Mouse (Mus musculus) liver, embryonic 11.5 days (tissue): ENCODE measurements around the gene Flt3. TPM values are rescaled to one million over a fixed set of nuclear protein-coding genes. Genes with fewer than 3 reads are reported as not detected.

ENCODE experiments used
- ATAC-seq: fragments of 200-750 bp; cut with Nextera tagmentation; replicated peaks from 2 replicates; pipeline ENCODE4 v1.8.0; 2017; ENCODE audit warnings: moderate number of reproducible peaks, mild to moderate bottlenecking, moderate TSS enrichment, moderate library complexity; ENCODE audit not compliant: low FRiP score
- DNase-seq: peaks from one replicate; pipeline ENCODE4 v3.0.0-alpha.2; 2017; ENCODE audit warnings: low spot score
- H3K27ac ChIP-seq: fragments of 300-500 bp; sonication (generic); 2 replicates; pipeline ENCODE4 v1.5.1; 2014; ENCODE audit warnings: mild to moderate bottlenecking, low read depth, low read length, control low read depth
- H3K27me3 ChIP-seq: fragments of 300-500 bp; sonication (generic); replicated peaks from 2 replicates; pipeline ENCODE4 v1.6.1; 2014; ENCODE audit warnings: low read length, mixed read lengths; ENCODE audit not compliant: control insufficient read depth, insufficient read depth
- H3K36me3 ChIP-seq: fragments of 300-500 bp; sonication (generic); 2 replicates; pipeline ENCODE4 v1.6.1; 2014; ENCODE audit warnings: mild to moderate bottlenecking, low read length, moderate library complexity, mixed read lengths; ENCODE audit not compliant: control insufficient read depth, insufficient read depth
- H3K4me1 ChIP-seq: fragments of 300-500 bp; sonication (generic); replicated peaks from 2 replicates; pipeline ENCODE4 v1.6.1; 2014; ENCODE audit warnings: low read length, mixed read lengths; ENCODE audit not compliant: control insufficient read depth, insufficient read depth
- H3K4me2 ChIP-seq: fragments of 300-500 bp; sonication (generic); 2 replicates; pipeline ENCODE4 v1.6.1; 2014; ENCODE audit warnings: mild to moderate bottlenecking, control low read depth, moderate library complexity
- H3K4me3 ChIP-seq: fragments of 300-500 bp; sonication (generic); 2 replicates; pipeline ENCODE4 v1.5.1; 2014; ENCODE audit warnings: low read depth, low read length, control low read depth
- H3K9ac ChIP-seq: fragments of 300-500 bp; sonication (generic); 2 replicates; pipeline ENCODE4 v1.6.1; 2014; ENCODE audit warnings: low read depth, low read length, control low read depth
- H3K9me3 ChIP-seq: fragments of 300-500 bp; sonication (generic); 2 replicates; pipeline ENCODE4 v1.6.1; 2016; ENCODE audit warnings: low read length, inconsistent platforms, mixed read lengths; ENCODE audit not compliant: control insufficient read depth
- WGBS: fragments of 180-500 bp; shearing (Covaris S2); extraction: QIAGEN DNeasy Blood & Tissue Kit; methylation state at CpG from one replicate; pipeline ENCODE4 v1.1.7; 2014; 5-methylcytosine and 5-hydroxymethylcytosine counted together
- polyA plus RNA-seq: library from polyadenylated mRNA; unstranded; fragments of >200 nt; fragmentation: Nextera tagmentation; extraction: Ambion mirVana; gene quantifications from 2 replicates; pipeline ENCODE4 v1.2.1, GENCODE M21; 2014

Flt3 gene
- polyA plus RNA-seq, 1 experiment from 2014 or later, result 1.8 TPM

DNA sequence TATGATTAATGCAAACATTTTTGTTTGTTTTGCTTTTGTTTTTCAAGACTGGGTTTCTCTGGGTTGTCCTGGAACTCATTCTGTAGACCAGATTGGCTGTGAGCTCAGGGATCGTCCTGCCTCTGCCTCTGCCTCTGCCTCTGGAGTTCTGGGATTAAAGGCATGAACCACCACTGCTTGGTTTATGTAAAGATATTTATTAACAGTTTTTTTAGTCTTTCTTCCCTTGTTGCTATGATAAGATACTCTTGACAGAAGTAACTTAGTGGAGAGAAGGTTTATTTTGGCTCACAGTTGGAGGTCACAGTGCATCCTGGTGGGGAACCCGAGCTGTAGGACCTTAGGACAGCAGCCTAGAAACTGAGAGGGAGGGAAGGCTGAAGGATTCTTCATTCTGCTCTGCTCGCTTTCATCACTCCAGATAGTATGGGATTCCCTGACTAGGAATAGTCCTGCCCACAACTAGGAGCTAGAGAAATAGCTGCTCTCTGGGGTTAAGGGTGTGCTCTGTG, 40.8 kb upstream of the Flt3 start:
- no peak for ATAC-seq
- H3K27ac ChIP-seq, result peak overlapping the region; percentile 84
- H3K36me3 ChIP-seq, result no peaks in the 10 kb centered on the region; the same call in 1 of the 2 replicates
- peaks cover 64% of the 10 kb centered on the region for H3K4me1 ChIP-seq
- no peaks in the 10 kb centered on the region for H3K9me3 ChIP-seq
- no peaks in the 10 kb centered on the region for H3K27me3 ChIP-seq
- DNase-seq, result no peak
- no peak overlapping the region for H3K9ac ChIP-seq
- H3K4me2 ChIP-seq, result peak overlapping the region; percentile 55
- 70% methylated on average over 3 of the region's 3 CpGs for WGBS
- no peak overlapping the region for H3K4me3 ChIP-seq

DNA sequence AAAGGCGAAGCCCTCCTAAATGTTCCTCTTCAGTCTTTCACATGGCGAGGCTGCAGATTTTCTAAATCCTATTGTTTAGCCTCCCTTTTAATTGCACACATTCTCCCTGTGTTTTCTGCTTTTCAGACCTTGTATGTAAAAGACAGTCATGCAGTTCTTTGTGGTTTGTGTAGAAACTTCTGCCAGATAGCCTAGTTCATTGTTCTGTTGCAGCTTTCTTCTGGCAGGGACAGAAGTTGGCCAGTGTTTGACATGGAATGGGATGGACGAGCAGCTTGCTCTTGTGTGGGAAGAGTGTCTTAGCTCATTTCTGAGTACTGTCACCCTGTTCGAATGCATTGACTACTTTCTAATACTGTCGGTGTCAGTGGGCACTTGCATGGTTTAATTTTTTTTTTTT, 36.2 kb upstream of the Flt3 start:
- peaks cover 64% of the 10 kb centered on the region for H3K4me1 ChIP-seq
- no peak overlapping the region for H3K27ac ChIP-seq
- no peak for DNase-seq
- 85% methylated on average over 5 of the region's 5 CpGs for WGBS
- ATAC-seq, result no peak
- H3K4me3 ChIP-seq, result no peak overlapping the region
- 0 out of 2 replicates have a peak overlapping the region, but pooled peaks have one; percentile 1 for H3K4me2 ChIP-seq
- H3K36me3 ChIP-seq, result no peaks in the 10 kb centered on the region; the same call in 1 of the 2 replicates
- no peaks in the 10 kb centered on the region for H3K9me3 ChIP-seq
- H3K9ac ChIP-seq, result no peak overlapping the region
- no peaks in the 10 kb centered on the region for H3K27me3 ChIP-seq

DNA sequence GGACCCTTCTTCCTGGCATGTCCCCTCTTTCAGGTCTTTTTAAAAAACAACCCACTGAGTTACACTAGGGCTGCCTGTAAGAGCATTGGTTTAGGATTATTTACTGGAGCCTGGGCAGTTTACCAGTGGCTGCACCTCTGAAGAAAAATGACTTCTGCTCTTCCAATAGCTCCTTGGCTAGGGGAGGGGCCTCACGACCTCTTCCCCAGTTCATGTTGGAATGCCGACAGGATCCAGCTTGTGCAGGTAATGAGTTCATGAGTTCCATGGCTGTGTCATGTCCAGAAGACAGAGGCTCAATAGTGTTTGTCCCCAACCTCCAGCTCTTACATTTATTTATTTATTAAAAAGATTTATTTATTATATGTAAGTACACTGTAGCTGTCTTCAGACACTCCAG, 35.5 kb upstream of the Flt3 start:
- Histone ChIP-seq H3K27me3 (no peaks in the 10 kb centered on the region), H3K4me1 (peaks cover 57% of the 10 kb centered on the region), H3K4me3 (no peak overlapping the region), H3K36me3 (no peaks in the 10 kb centered on the region; the same call in 1 of the 2 replicates), H3K4me2 (no peak overlapping the region), H3K27ac (no peak overlapping the region), H3K9ac (no peak overlapping the region), H3K9me3 (no peaks in the 10 kb centered on the region)
- 68% methylated on average over 2 of the region's 2 CpGs for WGBS
- no peak for DNase-seq
- no peak for ATAC-seq

DNA sequence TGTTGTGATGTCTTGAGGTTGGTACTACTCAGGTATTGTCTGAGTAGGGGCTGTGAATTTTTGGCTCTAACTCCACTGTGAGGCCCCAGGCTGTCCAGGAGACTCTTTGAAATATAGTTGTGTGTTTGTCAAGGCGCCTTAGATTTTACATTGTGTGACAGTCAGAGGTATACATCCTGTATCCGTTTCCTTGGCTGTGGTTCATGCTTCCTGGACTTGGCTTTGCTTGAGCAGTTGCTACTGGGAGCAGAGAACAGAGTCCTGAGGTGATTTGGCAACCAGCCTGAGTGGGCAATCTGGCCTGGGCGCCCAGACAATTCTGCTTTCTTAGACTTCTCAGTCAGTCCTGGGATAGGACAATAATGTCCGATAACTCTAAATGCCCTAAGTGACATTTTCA, 34.9 kb upstream of the Flt3 start:
- H3K9me3 ChIP-seq, result no peaks in the 10 kb centered on the region
- no peak overlapping the region for H3K9ac ChIP-seq
- no peaks in the 10 kb centered on the region for H3K27me3 ChIP-seq
- H3K4me2 ChIP-seq, result peak overlapping the region; percentile 24; the same call in 1 of the 2 replicates
- H3K4me3 ChIP-seq, result no peak overlapping the region
- no peaks in the 10 kb centered on the region for H3K36me3 ChIP-seq
- H3K4me1 ChIP-seq, result peaks cover 57% of the 10 kb centered on the region
- no peak overlapping the region for H3K27ac ChIP-seq
- WGBS, result 62% methylated on average over 4 of the region's 4 CpGs
- DNase-seq (no peak), ATAC-seq (no peak)

DNA sequence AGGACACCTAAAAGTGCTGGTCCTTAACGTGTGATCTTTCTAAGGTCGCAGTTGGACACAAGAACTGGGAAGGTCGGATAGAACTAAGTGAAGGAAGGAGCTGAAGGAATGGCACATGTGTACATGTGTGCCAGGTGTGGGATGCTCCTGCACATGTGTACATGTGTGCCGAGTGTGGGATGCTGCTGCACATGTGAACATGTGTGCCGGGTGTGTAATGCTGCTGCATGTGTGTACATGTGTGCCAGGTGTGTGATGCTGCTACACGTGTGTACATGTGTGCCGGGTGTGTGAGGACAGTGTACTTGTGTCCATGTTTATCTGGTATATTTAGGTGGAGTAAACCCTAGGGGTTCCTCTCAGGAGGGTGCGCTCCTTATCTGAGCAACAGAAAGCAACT, 32.6 kb upstream of the Flt3 start:
- Histone ChIP-seq H3K9ac (0 out of 2 replicates have a peak overlapping the region, but pooled peaks have one; percentile 0), H3K27ac (no peak overlapping the region), H3K27me3 (no peaks in the 10 kb centered on the region), H3K9me3 (no peaks in the 10 kb centered on the region), H3K4me1 (peaks cover 61% of the 10 kb centered on the region), H3K4me2 (peak overlapping the region; percentile 59), H3K4me3 (peak overlapping the region; percentile 94), H3K36me3 (no peaks in the 10 kb centered on the region)
- ATAC-seq (no peak), DNase-seq (no peak)
- 81% methylated on average over 8 of the region's 8 CpGs for WGBS

DNA sequence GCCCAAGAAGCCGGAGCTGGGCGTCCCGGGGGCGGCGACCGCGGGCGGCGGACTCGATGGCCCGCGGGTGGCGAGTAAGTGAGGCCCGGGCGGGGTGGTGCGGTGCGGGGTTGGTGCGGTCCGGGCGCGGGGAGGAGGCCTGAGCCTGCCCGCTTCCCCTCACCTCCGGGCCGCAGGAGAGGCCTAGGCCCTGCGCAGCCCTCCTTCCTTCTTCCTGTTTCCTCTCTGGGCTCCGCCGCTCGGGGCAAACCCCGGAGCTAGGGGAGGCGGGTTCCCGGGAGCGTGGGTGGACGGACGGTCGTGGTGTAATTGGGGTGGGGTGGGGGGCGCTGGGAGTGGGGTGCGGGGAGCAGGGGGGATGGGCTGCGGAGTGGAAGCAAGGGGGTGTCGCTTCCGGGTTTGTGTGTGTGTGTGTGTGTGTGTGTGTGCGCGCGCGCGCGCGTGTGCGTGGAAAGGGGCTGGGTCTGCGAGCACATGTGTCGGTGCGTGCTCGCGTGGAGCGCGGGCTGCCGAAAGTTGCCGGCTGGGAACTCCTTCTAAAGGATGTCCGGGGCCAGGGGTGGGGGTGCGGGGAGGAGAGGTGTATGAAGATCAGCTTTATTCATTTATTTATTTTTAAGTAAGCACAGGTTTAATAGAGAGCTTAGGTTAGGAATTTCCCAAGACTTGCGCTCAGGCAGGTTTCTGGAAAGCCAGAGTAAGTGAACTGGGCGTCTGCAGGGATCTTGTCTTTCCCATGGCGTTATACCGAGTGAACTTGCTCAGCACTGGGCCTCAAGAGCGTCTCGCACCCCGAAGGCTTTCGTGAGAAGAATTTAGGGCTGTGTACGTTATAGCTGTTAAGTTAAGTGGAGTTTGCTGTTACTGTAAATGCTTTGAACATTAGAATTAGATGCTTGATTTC, 30.9 kb upstream of the Flt3 start:
- ATAC-seq (peak; percentile 56), DNase-seq (peak; percentile 71)
- H3K27me3 ChIP-seq, result no peaks in the 10 kb centered on the region
- H3K9me3 ChIP-seq, result no peaks in the 10 kb centered on the region
- no peaks in the 10 kb centered on the region for H3K36me3 ChIP-seq
- H3K4me1 ChIP-seq, result peaks cover 44% of the 10 kb centered on the region
- H3K4me3 ChIP-seq, result peak overlapping the region; percentile 94
- WGBS, result under 1% methylated on average over 67 of the region's 68 CpGs
- peak overlapping the region; percentile 74 for H3K4me2 ChIP-seq
- H3K9ac ChIP-seq, result peak overlapping the region; percentile 98
- peak overlapping the region; percentile 99 for H3K27ac ChIP-seq

DNA sequence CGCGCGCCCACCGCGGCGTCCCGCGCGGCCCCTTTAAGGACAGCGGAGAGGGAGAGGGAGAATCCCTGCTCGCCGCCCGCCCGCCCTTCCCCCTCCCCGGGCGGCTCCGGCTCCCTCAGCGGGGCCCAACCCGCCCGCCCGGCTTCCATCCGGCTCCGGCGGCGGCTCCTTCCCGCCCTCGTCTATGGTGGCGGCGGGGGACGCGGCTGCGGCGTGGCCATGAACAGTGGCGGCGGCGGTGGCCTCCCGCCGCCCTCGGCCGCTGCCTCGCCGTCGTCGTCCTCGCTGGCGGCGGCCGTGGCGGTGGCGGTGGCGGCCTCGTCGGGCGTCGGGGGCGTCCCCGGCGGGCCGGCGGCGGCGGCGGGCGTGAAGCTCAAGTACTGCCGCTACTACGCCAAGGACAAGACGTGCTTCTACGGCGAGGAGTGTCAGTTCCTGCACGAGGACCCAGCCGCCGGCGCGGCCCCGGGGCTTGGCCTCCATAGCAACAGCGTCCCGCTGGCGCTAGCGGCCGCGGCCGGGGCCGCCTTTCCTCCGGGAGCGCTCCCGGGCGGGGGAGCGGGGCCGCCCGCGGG, 30.2 kb upstream of the Flt3 start:
- H3K9me3 ChIP-seq, result no peaks in the 10 kb centered on the region
- H3K4me2 ChIP-seq, result peak overlapping the region; percentile 74
- H3K27me3 ChIP-seq, result no peaks in the 10 kb centered on the region
- ATAC-seq (peak; percentile 84), DNase-seq (peak; percentile 59)
- H3K36me3 ChIP-seq, result no peaks in the 10 kb centered on the region
- H3K4me1 ChIP-seq, result peaks cover 40% of the 10 kb centered on the region
- H3K4me3 ChIP-seq, result peak overlapping the region; percentile 94
- H3K27ac ChIP-seq, result peak overlapping the region; percentile 99
- peak overlapping the region; percentile 98 for H3K9ac ChIP-seq
- WGBS, result under 1% methylated on average over 61 of the region's 91 CpGs

DNA sequence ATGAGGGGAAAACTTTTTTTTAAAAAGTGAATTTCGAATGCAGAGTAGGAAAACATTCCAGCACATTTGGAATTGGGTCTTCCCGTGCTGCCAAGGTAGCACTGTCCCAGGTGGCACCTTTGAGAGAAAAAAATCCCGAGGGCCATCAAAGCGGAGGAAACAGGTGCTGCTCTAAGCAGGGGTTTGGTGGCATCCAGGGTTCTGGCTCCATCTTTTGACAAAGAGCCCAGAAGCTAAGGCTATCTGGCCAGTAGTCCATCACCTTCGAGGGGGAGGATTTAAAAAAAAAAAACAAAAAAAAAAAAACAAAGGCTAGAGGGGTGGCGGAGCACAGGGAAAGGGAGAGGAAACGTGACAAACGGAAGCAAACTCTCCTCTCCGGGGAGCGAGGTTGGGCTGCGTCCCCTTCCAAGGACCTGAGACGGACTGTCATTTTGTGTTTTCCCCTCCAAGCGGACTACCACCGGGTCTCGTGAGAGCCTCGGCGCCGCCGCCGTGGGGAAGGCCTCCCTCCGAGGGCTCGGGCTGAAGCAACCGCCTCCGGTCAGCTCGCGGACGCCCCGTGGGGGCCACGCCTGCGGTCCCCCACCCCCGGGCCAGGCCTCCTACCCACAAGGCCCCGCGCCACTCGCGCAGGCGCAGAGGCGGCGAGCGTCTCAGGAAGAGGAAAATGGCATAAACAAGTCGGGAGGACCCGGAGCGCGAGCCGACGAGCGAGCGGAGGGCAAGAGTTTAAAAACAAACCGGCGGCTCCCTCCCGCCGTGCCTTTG, 29.4 kb upstream of the Flt3 start, which contains the start of gene Pan3:
TSS of gene Pan3 (plus strand) at position 627 of the 771 bp plus-strand sequence.
- Histone ChIP-seq H3K4me1 (peaks cover 33% of the 10 kb centered on the region), H3K36me3 (no peaks in the 10 kb centered on the region), H3K27ac (peak within 1 kb of the TSS; percentile 99), H3K4me2 (peak within 1 kb of the TSS; percentile 74), H3K4me3 (peak within 1 kb of the TSS; percentile 94), H3K27me3 (no peaks in the 10 kb centered on the region), H3K9ac (peak within 1 kb of the TSS; percentile 98), H3K9me3 (no peaks in the 10 kb centered on the region)
- WGBS, result under 1% methylated on average over 50 of the region's 51 CpGs
- DNase-seq (peak; percentile 94), ATAC-seq (peak; percentile 88)
